In genomic region chr11:12661824-12662443, GRCm38 (mm10) we compare ENCODE assay signal across 16 mouse cellular contexts.
"Had no signal": no experiment of that assay in that cellular context is flagged by ENCODE, and none has a peak within 500 bp of the region (broad histone marks: within the 10 kb centered on the region; RNA-seq: fewer than 3 reads in every experiment).

No protein-coding gene starts in this region.

- H3K27me3 ChIP-seq: kidney, embryonic 15.5 days had no signal

- H3K27ac ChIP-seq: kidney, embryonic 15.5 days; left cerebral cortex, adult 2 months; liver, embryonic 14.5 days; macrophage; stomach, postnatal 0 days had no signal

- DNase-seq: kidney, adult 11 months; kidney, adult 8-10 months; kidney, postnatal 10 days; kidney, postnatal 36 days; layer of hippocampus, postnatal 36 days; liver, postnatal 0 days; lung, embryonic 14.5 days; thymus, adult 2 months; thymus, postnatal 14 days; thymus, postnatal 4 days had no signal

- ATAC-seq: liver, postnatal 0 days; lung, postnatal 0 days had no signal

- H3K36me3 ChIP-seq: kidney, embryonic 15.5 days had no signal

- H3K4me2 ChIP-seq: kidney, embryonic 15.5 days; lung, embryonic 14.5 days had no signal

- H3K4me1 ChIP-seq: kidney, embryonic 15.5 days had no signal

- H3K9ac ChIP-seq: kidney, embryonic 15.5 days; liver, embryonic 14.5 days; liver, postnatal 0 days; lung, embryonic 14.5 days had no signal

- H3K4me3 ChIP-seq: kidney, embryonic 15.5 days; left cerebral cortex, adult 2 months had no signal

- H3K9me3 ChIP-seq: kidney, embryonic 15.5 days had no signal
